Mouse (Mus musculus) kidney, postnatal 4 days (tissue): ENCODE data around the gene Zxdb.
A peak's percentile ranks its signal among the peaks of the same experiment; 100 is the strongest.
"Not testable (repeated sequence)": the region's sequence is repeated elsewhere in the genome, so short reads cannot be mapped to it uniquely, and the experiment has no call there.

ENCODE experiments used
- DNase-seq, 2 experiments: peaks; one replicate each; pipeline ENCODE4 v3.0.0; 2021; ENCODE audit warnings: mixed read lengths in 2 of 2

Zxdb gene

GRCm38 (mm10) chrX:94724192-94724971 lies at the start of gene Zxdb:
Gene Zxdb (plus strand): TSS chrX:94724569.
- not testable (repeated sequence) for DNase-seq

- DNase-seq, result peak; percentile 27 to 63
Measured at GRCm38 (mm10) chrX:94674977-94675376, 49.4 kb upstream of the Zxdb start.

- DNase-seq, result not testable (repeated sequence)
Measured at GRCm38 (mm10) chrX:94681581-94681980, 42.8 kb upstream of the Zxdb start.

- DNase-seq, result not testable (repeated sequence)
Measured at GRCm38 (mm10) chrX:94689593-94689992, 34.8 kb upstream of the Zxdb start.

- DNase-seq, result not testable (repeated sequence)
Measured at GRCm38 (mm10) chrX:94706676-94707075, 17.7 kb upstream of the Zxdb start.

- DNase-seq, result not testable (repeated sequence)
Measured at GRCm38 (mm10) chrX:94709752-94710151, 14.6 kb upstream of the Zxdb start.

- peak in 1 of 2 experiments; percentile 10 for DNase-seq
Measured at GRCm38 (mm10) chrX:94724972-94725569, 702 bp downstream of the Zxdb start.

GRCm38 (mm10) chrX:94725627-94726083 lies 1.3 kb downstream of the Zxdb start:
- not testable (repeated sequence) for DNase-seq

GRCm38 (mm10) chrX:94731596-94731995 lies 7.2 kb downstream of the Zxdb start:
- no peak for DNase-seq

- DNase-seq, result no peak
Measured at GRCm38 (mm10) chrX:94753733-94754132, 29.4 kb downstream of the Zxdb start.

- no peak for DNase-seq
Measured at GRCm38 (mm10) chrX:94759959-94760358, 35.6 kb downstream of the Zxdb start.

GRCm38 (mm10) chrX:94773876-94774275 lies 49.5 kb downstream of the Zxdb start:
- no peak for DNase-seq
